Mouse (Mus musculus) megakaryocyte, embryonic 14.5 days (primary cell): ENCODE data around the gene Optc.

Experiments used
- FLI1 ChIP-seq: IDR thresholded peaks from 2 replicates; pipeline ENCODE4 v1.6.1; 2012; ENCODE audit warnings: low read length, inconsistent platforms, mixed read lengths
- GATA1 ChIP-seq: IDR thresholded peaks from 3 replicates; pipeline ENCODE4 v1.6.1; 2012; ENCODE audit warnings: mixed read lengths, low read length, inconsistent platforms, borderline replicate concordance

- TF ChIP-seq GATA1 (no peak), FLI1 (no peak)
Observed at GRCm38 (mm10) chr1:133941158-133941860, 33.5 kb upstream of the Optc start.
